In the genomic region with DNA sequence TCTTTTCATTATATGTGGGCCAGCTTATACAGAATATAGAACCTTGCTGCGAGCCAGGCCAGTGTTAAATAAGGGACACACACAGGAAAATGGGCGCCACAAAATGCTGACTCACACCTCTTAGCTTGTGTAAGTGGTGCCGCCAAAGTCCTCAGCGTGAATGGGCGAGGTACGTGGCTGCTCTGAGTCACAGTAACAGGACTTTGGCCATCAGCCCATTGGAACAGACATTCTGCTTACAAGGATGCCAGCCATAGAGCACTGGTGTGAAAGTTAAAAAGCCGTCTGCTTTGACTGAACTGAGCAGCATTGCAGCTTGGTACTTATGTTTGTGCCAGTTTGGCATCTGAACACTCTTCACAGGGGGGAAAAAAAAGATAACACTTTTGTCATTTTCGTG, we compare ENCODE assay signal across 8 mouse cellular contexts.
DNase-seq lines count a peak whose midpoint lies in the region; ATAC-seq lines count a peak whose summit lies in the region.

No protein-coding gene starts in this region.

- peak; percentile 22; the same call in 1 of the 2 replicates for ATAC-seq in granulocyte monocyte progenitor cell, adult 5-6 weeks (replicated peaks; ENCODE audit: poor library complexity, severe bottlenecking)

- peak; percentile 35 to 61 for DNase-seq in urinary bladder, adult 18-20 months (ENCODE audit: low spot score in 2 of 2)
- DNase-seq in urinary bladder, postnatal 4 days (ENCODE audit: low spot score in 2 of 2) = no peak
- peak; percentile 82 for DNase-seq in cerebellum, adult 8-10 months
- DNase-seq in layer of hippocampus, adult 8-10 months (ENCODE audit: low spot score in 2 of 2) = peak; percentile 70 to 82
- DNase-seq in lung, postnatal 25 days (ENCODE audit: low spot score) = peak; percentile 79
- DNase-seq in urinary bladder, postnatal 14 days (ENCODE audit: low spot score) = peak; percentile 80
- DNase-seq in thymus, postnatal 36 days = no peak

Comparison
In these comparisons a context has a peak if more than half of its experiments do, and no peak if none do; other contexts are left out.
1. DNase-seq: peak in urinary bladder, adult 18-20 months (2 of 2), cerebellum, adult 8-10 months (single experiment), layer of hippocampus, adult 8-10 months (2 of 2), lung, postnatal 25 days (single experiment) and urinary bladder, postnatal 14 days (single experiment); none in urinary bladder, postnatal 4 days (0 of 2) and thymus, postnatal 36 days (0 of 2).